Mouse (Mus musculus): ENCODE measurements at regions not wholly inside any gene's neighbourhood (a gene's known extent, or its start where the extent isn't known, plus 50 kb on each side); places are given as distances from the start of the nearest gene placed in this dataset.

- Histone ChIP-seq H3K4me3 (replicated peaks) (no peak overlapping the region), H3K4me2 (no peak overlapping the region), H3K9me3 (no peaks in the 10 kb centered on the region), H3K27me3 (no peaks in the 10 kb centered on the region), H3K27ac (no peak overlapping the region), H3K4me1 (no peaks in the 10 kb centered on the region), H3K9ac (no peak overlapping the region), H3K36me3 (replicated peaks) (no peaks in the 10 kb centered on the region)
- no peak for ATAC-seq (ENCODE audit: low FRiP score)
- 80% methylated on average over 1 of the region's 1 CpGs for WGBS
These were observed 365.9 kb upstream of the Mmadhc start for GRCm38 (mm10) chr2:50662504-50662903.

DNA sequence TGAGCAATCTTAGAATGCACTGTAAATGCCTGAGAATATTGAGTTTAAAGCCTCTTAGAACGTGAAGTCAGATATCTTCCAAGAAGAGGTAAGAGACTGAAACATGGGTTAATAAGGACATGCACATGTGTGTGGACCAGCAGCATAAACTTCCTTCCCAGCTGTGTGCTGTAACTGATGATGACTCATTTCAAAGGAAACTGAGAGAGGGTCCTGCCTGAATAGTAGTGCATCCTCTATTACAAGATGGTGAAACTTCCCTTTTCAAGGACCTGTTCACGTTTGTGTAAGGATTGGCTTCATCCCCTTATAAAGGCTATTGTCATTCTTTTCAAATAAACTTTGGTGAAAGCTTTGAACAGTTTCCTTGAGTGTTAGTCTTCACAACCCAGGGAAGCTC, 363.4 kb upstream of the Mmadhc start:
- Histone ChIP-seq H3K4me1 (no peaks in the 10 kb centered on the region), H3K4me2 (no peak overlapping the region), H3K27ac (no peak overlapping the region), H3K36me3 (replicated peaks) (no peaks in the 10 kb centered on the region), H3K27me3 (no peaks in the 10 kb centered on the region), H3K4me3 (replicated peaks) (no peak overlapping the region), H3K9ac (no peak overlapping the region), H3K9me3 (no peaks in the 10 kb centered on the region)
- WGBS = 59% methylated on average over 2 of the region's 2 CpGs
- ATAC-seq (ENCODE audit: low FRiP score) = no peak

GRCm38 (mm10) chr2:50657826-50658225, 361.2 kb upstream of the Mmadhc start:
- H3K9me3 ChIP-seq = no peaks in the 10 kb centered on the region
- no peak overlapping the region for H3K9ac ChIP-seq
- no peaks in the 10 kb centered on the region for H3K36me3 ChIP-seq (replicated peaks)
- no peak overlapping the region for H3K27ac ChIP-seq
- peaks cover 9% of the 10 kb centered on the region; the same call in 1 of the 2 replicates for H3K4me1 ChIP-seq
- H3K4me3 ChIP-seq (replicated peaks) = no peak overlapping the region
- WGBS = 92% methylated on average over 7 of the region's 7 CpGs
- H3K4me2 ChIP-seq = no peak overlapping the region
- ATAC-seq (ENCODE audit: low FRiP score) = no peak
- no peaks in the 10 kb centered on the region for H3K27me3 ChIP-seq

GRCm38 (mm10) chr2:50656351-50656750, 359.8 kb upstream of the Mmadhc start:
- no peak overlapping the region for H3K9ac ChIP-seq
- WGBS = 83% methylated on average over 6 of the region's 6 CpGs
- peaks cover 9% of the 10 kb centered on the region; the same call in 1 of the 2 replicates for H3K4me1 ChIP-seq
- H3K27me3 ChIP-seq = no peaks in the 10 kb centered on the region
- no peaks in the 10 kb centered on the region for H3K36me3 ChIP-seq (replicated peaks)
- no peak for ATAC-seq (ENCODE audit: low FRiP score)
- no peaks in the 10 kb centered on the region for H3K9me3 ChIP-seq
- H3K4me2 ChIP-seq = no peak overlapping the region
- no peak overlapping the region for H3K4me3 ChIP-seq (replicated peaks)
- H3K27ac ChIP-seq = no peak overlapping the region

DNA sequence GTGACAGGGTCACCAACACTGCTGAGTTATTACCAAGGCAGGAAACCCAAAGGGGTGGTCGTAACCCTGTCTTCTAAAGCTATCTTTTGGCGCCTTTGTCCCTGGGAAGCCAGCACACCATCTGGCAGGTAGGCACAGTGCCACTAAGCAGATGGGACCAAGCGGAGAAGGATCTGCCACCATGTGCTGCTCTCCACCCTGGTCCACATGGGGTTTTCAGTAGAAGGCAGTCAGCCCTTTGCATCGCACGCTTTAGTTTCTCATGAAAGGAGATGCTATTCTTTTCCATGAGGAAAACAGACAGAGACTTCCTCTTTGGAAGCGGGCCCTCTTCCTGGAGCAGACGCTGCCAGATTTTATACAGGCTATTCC, 358.3 kb upstream of the Mmadhc start:
- Histone ChIP-seq H3K4me1 (peaks cover 10% of the 10 kb centered on the region), H3K9ac (no peak overlapping the region), H3K27me3 (no peaks in the 10 kb centered on the region), H3K4me3 (replicated peaks) (no peak overlapping the region), H3K9me3 (no peaks in the 10 kb centered on the region), H3K27ac (no peak overlapping the region), H3K36me3 (replicated peaks) (no peaks in the 10 kb centered on the region), H3K4me2 (no peak overlapping the region)
- peak; percentile 72; the same call in 1 of the 2 replicates for ATAC-seq (ENCODE audit: low FRiP score)
- 87% methylated on average over 7 of the region's 7 CpGs for WGBS

GRCm38 (mm10) chr2:50654221-50654952, 357.8 kb upstream of the Mmadhc start:
- H3K4me2 ChIP-seq = no peak overlapping the region
- ATAC-seq (ENCODE audit: low FRiP score) = no peak
- 77% methylated on average over 8 of the region's 8 CpGs for WGBS
- no peaks in the 10 kb centered on the region for H3K27me3 ChIP-seq
- no peak overlapping the region for H3K27ac ChIP-seq
- H3K36me3 ChIP-seq (replicated peaks) = no peaks in the 10 kb centered on the region
- no peak overlapping the region for H3K9ac ChIP-seq
- H3K9me3 ChIP-seq = no peaks in the 10 kb centered on the region
- H3K4me1 ChIP-seq = peaks cover 16% of the 10 kb centered on the region
- H3K4me3 ChIP-seq (replicated peaks) = no peak overlapping the region

DNA sequence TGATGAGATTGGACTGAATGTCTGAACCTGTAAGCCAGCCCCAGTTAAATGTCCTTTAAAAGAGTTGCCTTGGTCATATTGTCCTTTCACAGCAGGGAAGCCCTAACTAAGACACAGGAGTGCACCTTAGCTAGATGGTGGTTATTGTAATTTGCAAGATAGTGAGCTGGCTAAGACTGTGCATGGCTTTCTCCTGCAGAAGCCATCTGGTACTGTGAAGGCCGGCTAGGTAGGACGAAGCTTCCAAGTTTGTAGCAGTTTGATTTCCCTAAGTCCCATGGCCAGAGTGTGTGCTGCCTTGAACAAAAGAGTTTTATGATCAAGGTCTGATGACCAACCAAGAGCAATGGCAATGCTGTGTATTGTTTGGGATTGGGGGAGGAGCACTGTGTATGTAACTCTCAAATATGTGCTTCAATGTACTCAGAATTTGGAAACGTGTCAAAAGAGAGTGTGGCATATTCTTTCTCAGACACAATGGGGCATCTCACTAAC, 356.6 kb upstream of the Mmadhc start:
- no peak overlapping the region for H3K9ac ChIP-seq
- H3K27me3 ChIP-seq = no peaks in the 10 kb centered on the region
- H3K4me2 ChIP-seq = no peak overlapping the region
- no peaks in the 10 kb centered on the region for H3K36me3 ChIP-seq (replicated peaks)
- no peak overlapping the region for H3K27ac ChIP-seq
- WGBS = 80% methylated on average over 3 of the region's 3 CpGs
- H3K4me3 ChIP-seq (replicated peaks) = no peak overlapping the region
- H3K4me1 ChIP-seq = peaks cover 16% of the 10 kb centered on the region
- no peaks in the 10 kb centered on the region for H3K9me3 ChIP-seq
- ATAC-seq (ENCODE audit: low FRiP score) = no peak

DNA sequence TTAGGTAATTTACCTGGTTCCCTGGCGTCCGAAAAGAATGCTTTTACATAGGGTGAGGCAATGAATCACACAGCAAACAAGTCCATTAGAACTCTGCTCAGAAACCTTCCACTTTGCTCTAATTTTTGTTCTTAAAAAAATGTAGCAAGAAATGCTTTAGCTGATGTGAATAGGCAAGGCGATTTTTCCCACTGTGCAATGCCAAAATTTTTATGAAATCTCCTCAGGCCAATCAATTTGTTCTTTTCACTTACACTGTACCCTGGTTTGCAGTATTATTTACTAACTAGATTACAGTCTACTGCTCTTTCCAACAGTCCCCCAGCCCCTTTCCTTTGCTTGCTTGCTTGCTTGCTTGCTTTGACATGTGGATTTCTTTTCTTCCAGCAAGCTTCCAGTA, 353.1 kb upstream of the Mmadhc start:
- 74% methylated on average over 3 of the region's 3 CpGs for WGBS

DNA sequence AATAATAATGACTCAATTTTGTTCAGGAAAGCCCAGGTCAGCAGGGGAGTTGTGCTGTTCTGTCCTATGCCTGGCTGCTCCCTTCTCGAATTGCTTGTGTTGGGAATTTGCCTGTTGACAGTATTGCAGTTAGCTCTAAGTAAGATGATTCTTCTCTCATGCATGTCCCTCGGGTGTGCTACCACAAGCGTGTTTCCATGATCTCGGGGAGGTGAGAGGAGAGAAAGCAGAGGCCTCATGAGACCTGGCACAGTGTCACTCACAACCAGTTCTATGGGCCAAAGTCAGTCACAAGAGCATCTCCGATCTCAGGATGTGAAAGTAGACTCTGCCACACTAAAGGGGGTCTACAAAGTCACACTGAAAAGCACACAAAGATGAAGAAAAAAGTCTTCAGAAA, 346.6 kb upstream of the Mmadhc start:
- no peak overlapping the region for H3K27ac ChIP-seq
- no peaks in the 10 kb centered on the region for H3K27me3 ChIP-seq
- H3K36me3 ChIP-seq (replicated peaks) = no peaks in the 10 kb centered on the region
- H3K4me1 ChIP-seq = no peaks in the 10 kb centered on the region
- H3K4me3 ChIP-seq (replicated peaks) = no peak overlapping the region
- ATAC-seq (ENCODE audit: low FRiP score) = no peak
- 82% methylated on average over 5 of the region's 5 CpGs for WGBS
- no peak overlapping the region for H3K9ac ChIP-seq
- H3K9me3 ChIP-seq = no peaks in the 10 kb centered on the region
- H3K4me2 ChIP-seq = no peak overlapping the region

More for the DNA sequence above, 353.1 kb upstream of the Mmadhc start:
- Histone ChIP-seq H3K9me3 (no peaks in the 10 kb centered on the region), H3K4me3 (replicated peaks) (no peak overlapping the region), H3K27ac (no peak overlapping the region), H3K4me2 (no peak overlapping the region), H3K9ac (no peak overlapping the region), H3K27me3 (no peaks in the 10 kb centered on the region), H3K36me3 (replicated peaks) (no peaks in the 10 kb centered on the region), H3K4me1 (peaks cover 13% of the 10 kb centered on the region)
- ATAC-seq (ENCODE audit: low FRiP score) = no peak

DNA sequence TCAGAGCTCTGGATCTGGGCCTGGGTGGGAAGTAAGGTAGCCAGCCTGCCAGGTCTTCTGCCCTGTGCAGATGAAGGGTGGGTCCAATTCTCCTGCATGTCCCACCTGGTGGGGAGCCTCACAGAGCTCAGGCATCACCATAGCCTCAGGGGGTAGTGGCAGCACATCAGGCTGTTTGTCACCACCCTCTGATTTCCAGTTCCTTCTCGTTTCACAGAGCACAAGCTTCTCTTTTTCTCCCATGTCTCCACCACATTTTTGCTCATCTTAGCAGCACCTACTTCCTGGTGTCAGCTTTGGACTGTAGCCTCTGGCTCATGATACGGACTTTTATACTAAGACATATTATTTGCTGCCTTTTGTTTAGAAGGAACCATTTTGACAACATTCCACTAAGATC, 345.6 kb upstream of the Mmadhc start:
- WGBS = 70% methylated on average over 2 of the region's 2 CpGs
- no peaks in the 10 kb centered on the region for H3K9me3 ChIP-seq
- H3K27ac ChIP-seq = no peak overlapping the region
- no peak overlapping the region for H3K9ac ChIP-seq
- no peaks in the 10 kb centered on the region for H3K36me3 ChIP-seq (replicated peaks)
- no peaks in the 10 kb centered on the region for H3K4me1 ChIP-seq
- H3K27me3 ChIP-seq = no peaks in the 10 kb centered on the region
- H3K4me2 ChIP-seq = no peak overlapping the region
- ATAC-seq (ENCODE audit: low FRiP score) = no peak
- no peak overlapping the region for H3K4me3 ChIP-seq (replicated peaks)

DNA sequence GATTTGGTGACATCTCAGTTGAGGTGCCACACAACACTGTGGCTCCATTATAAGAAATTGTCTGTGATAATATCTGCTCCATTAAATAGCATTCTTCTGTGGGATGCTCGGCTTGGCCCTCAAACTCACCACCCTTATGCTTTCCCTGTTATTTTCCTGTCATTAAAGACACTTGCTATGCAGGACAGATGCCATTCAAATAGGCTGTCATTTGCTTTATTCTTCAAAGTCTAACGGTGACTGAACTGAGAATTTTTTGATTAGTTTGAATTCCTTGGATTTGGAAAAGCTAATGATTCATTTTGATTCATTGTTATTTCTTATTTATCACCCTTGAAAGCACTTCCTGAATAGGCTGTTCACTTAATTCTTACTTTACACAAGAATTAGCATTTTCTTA, 339.3 kb upstream of the Mmadhc start:
- Histone ChIP-seq H3K27ac (no peak overlapping the region), H3K36me3 (replicated peaks) (no peaks in the 10 kb centered on the region), H3K9ac (no peak overlapping the region), H3K4me1 (no peaks in the 10 kb centered on the region), H3K9me3 (no peaks in the 10 kb centered on the region), H3K27me3 (no peaks in the 10 kb centered on the region), H3K4me3 (replicated peaks) (no peak overlapping the region), H3K4me2 (no peak overlapping the region)
- no peak for ATAC-seq (ENCODE audit: low FRiP score)
- WGBS = 24% methylated on average over 2 of the region's 2 CpGs

- no peaks in the 10 kb centered on the region; the same call in 1 of the 2 replicates for H3K27me3 ChIP-seq
- no peaks in the 10 kb centered on the region for H3K4me1 ChIP-seq
- H3K4me2 ChIP-seq = no peak overlapping the region
- H3K36me3 ChIP-seq (replicated peaks) = no peaks in the 10 kb centered on the region
- no peak overlapping the region for H3K4me3 ChIP-seq (replicated peaks)
- no peaks in the 10 kb centered on the region for H3K9me3 ChIP-seq
- ATAC-seq (ENCODE audit: low FRiP score) = no peak
- no peak overlapping the region for H3K27ac ChIP-seq
- H3K9ac ChIP-seq = no peak overlapping the region
These were observed 335.2 kb upstream of the Mmadhc start for GRCm38 (mm10) chr2:50631786-50632185.

DNA sequence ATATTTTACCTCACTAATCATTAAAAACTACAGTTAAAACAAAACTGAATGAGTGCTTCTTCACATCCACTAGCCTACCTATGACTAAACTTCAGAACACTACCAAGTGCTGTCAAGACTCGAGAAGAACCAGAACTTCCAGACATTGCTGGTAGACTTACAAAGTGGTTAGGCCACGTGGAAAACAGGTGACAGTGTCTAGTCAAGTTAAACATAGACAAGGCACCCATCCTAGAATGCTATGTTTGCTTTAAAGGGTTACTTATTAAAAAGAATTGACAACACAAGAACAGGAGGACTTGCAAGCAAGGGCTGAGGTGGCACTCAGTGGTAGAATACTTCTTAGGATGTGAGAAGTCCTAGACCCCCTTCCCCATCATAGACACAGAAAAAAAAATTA, 330.9 kb upstream of the Mmadhc start:
- Histone ChIP-seq H3K27me3 (no peaks in the 10 kb centered on the region; the same call in 1 of the 2 replicates), H3K9ac (no peak overlapping the region), H3K4me3 (replicated peaks) (no peak overlapping the region), H3K4me2 (no peak overlapping the region), H3K9me3 (no peaks in the 10 kb centered on the region), H3K4me1 (no peaks in the 10 kb centered on the region), H3K27ac (no peak overlapping the region), H3K36me3 (replicated peaks) (no peaks in the 10 kb centered on the region)
- ATAC-seq (ENCODE audit: low FRiP score) = no peak
- WGBS = 81% methylated on average over 2 of the region's 2 CpGs
